In the genomic region with DNA sequence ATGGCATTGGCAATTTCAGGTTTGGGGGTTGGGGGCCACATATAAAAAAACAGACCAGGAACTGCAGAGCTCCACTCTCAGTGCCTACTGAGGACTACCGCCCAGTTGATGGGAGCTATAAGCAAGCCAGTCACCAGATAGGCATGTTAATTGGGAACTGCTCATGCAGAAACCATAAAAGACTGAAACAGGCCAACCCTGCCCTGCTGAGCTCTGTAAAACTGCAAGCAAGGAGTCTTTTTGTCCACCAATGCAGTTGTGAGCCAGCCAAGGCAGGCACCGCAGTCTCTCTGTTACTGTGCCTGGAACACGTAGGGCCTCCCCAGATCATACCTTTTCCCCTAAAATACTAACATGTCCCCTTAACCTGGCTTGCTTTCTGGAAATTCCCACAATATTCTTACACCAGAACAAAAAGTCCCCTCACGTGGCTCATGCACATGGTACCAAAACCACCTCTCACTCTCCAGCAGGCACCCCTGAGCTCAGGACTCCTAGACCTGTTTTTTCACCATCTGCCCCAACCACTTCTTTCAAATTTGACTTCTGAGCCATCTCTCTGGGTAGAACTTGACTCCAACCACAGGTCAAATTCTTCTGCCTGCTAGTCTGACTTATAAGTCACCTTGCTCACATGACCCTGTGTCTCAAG, we compare ENCODE assay signal across 15 mouse cellular contexts. TPM values are rescaled to one million over a fixed set of nuclear protein-coding genes. Genes with fewer than 3 reads are reported as not detected.
DNase-seq lines count a peak whose midpoint lies in the region; ATAC-seq and TF ChIP-seq lines count a peak whose summit lies in the region.
"Had no signal": no experiment of that assay in that cellular context is flagged by ENCODE, and none has a peak within 500 bp of the region (broad histone marks: within the 10 kb centered on the region; RNA-seq: fewer than 3 reads in every experiment).

No protein-coding gene starts in this region.

- no peak for TF ChIP-seq CTCF in hindbrain, postnatal 0 days (IDR thresholded peaks at IDR 0.05; ENCODE audit: low read depth)

- WGBS in neural tube, embryonic 12.5 days: 63% methylated on average over 4 of the region's 4 CpGs
- 69% methylated on average over 4 of the region's 4 CpGs for WGBS in neural tube, embryonic 15.5 days
- 80% methylated on average over 4 of the region's 4 CpGs for WGBS in intestine, embryonic 16.5 days
- 68% methylated on average over 4 of the region's 4 CpGs for WGBS in hindbrain, postnatal 0 days

- H3K27me3 ChIP-seq in neural tube, embryonic 12.5 days (replicated peaks): no peaks in the 10 kb centered on the region
- no peaks in the 10 kb centered on the region for H3K27me3 ChIP-seq in neural tube, embryonic 15.5 days (replicated peaks)
- H3K27me3 ChIP-seq in intestine, embryonic 16.5 days (replicated peaks; ENCODE audit: control insufficient read depth, insufficient read depth, low read length): no peaks in the 10 kb centered on the region
- H3K27me3 ChIP-seq in hindbrain, postnatal 0 days (ENCODE audit: insufficient read depth, low read length): no peaks in the 10 kb centered on the region
- H3K27me3 ChIP-seq: liver, embryonic 15.5 days had no signal

- no peaks in the 10 kb centered on the region for H3K9me3 ChIP-seq in neural tube, embryonic 12.5 days
- no peaks in the 10 kb centered on the region for H3K9me3 ChIP-seq in neural tube, embryonic 15.5 days (replicated peaks)
- H3K9me3 ChIP-seq in intestine, embryonic 16.5 days (ENCODE audit: control insufficient read depth, low read length): no peaks in the 10 kb centered on the region
- H3K9me3 ChIP-seq in hindbrain, postnatal 0 days (ENCODE audit: low read length): no peaks in the 10 kb centered on the region
- H3K9me3 ChIP-seq: liver, embryonic 15.5 days had no signal

- no peak overlapping the region for H3K4me2 ChIP-seq in neural tube, embryonic 12.5 days (replicated peaks)
- no peak overlapping the region for H3K4me2 ChIP-seq in neural tube, embryonic 15.5 days
- H3K4me2 ChIP-seq in intestine, embryonic 16.5 days (ENCODE audit: low read depth, low read length): 0 out of 2 replicates have a peak overlapping the region, but pooled peaks have one; percentile 34
- H3K4me2 ChIP-seq in hindbrain, postnatal 0 days (ENCODE audit: low read depth, low read length): no peak overlapping the region
- H3K4me2 ChIP-seq: heart, embryonic 11.5 days; liver, embryonic 15.5 days had no signal

- DNase-seq in kidney, postnatal 10 days: peak; percentile 45
- peak; percentile 69 for DNase-seq in retina, postnatal 1 day
- DNase-seq in thymus, postnatal 14 days: no peak
- no peak for DNase-seq in hindbrain, postnatal 0 days (ENCODE audit: low spot score)
- no peak for DNase-seq in gastrocnemius, adult 18-20 months (ENCODE audit: low spot score)
- DNase-seq: adrenal gland, postnatal 10 days; gastrocnemius, postnatal 25 days; lung, postnatal 4 days; thymus, postnatal 4 days had no signal

- no peaks in the 10 kb centered on the region for H3K4me1 ChIP-seq in neural tube, embryonic 12.5 days
- H3K4me1 ChIP-seq in neural tube, embryonic 15.5 days: no peaks in the 10 kb centered on the region
- H3K4me1 ChIP-seq in intestine, embryonic 16.5 days (ENCODE audit: control insufficient read depth, insufficient read depth, low read length): 0 out of 2 replicates have a peak, but pooled peaks cover 3% of the 10 kb centered on the region
- no peaks in the 10 kb centered on the region for H3K4me1 ChIP-seq in hindbrain, postnatal 0 days (ENCODE audit: insufficient read depth, low read length)
- H3K4me1 ChIP-seq: liver, embryonic 15.5 days had no signal

- no peak overlapping the region for H3K4me3 ChIP-seq in neural tube, embryonic 12.5 days
- no peak overlapping the region for H3K4me3 ChIP-seq in neural tube, embryonic 15.5 days (replicated peaks)
- no peak overlapping the region for H3K4me3 ChIP-seq in intestine, embryonic 16.5 days (ENCODE audit: low read length)
- no peak overlapping the region for H3K4me3 ChIP-seq in hindbrain, postnatal 0 days (ENCODE audit: low read length)
- H3K4me3 ChIP-seq: liver, embryonic 15.5 days had no signal

- no peak overlapping the region for H3K27ac ChIP-seq in neural tube, embryonic 12.5 days
- H3K27ac ChIP-seq in neural tube, embryonic 15.5 days (replicated peaks): no peak overlapping the region
- H3K27ac ChIP-seq in intestine, embryonic 16.5 days (ENCODE audit: low read length): peak overlapping the region; percentile 80
- no peak overlapping the region for H3K27ac ChIP-seq in hindbrain, postnatal 0 days
- H3K27ac ChIP-seq: liver, embryonic 15.5 days had no signal

- ATAC-seq in neural tube, embryonic 12.5 days (ENCODE audit: low FRiP score, low read depth): peak; percentile 37
- ATAC-seq in neural tube, embryonic 15.5 days (ENCODE audit: low FRiP score): no peak; the same call in 1 of the 2 replicates
- ATAC-seq in intestine, embryonic 16.5 days: peak; percentile 94
- ATAC-seq in hindbrain, postnatal 0 days: no peak; the same call in 1 of the 2 replicates
- ATAC-seq: midbrain, embryonic 16.5 days had no signal

- H3K36me3 ChIP-seq in neural tube, embryonic 12.5 days: no peaks in the 10 kb centered on the region
- H3K36me3 ChIP-seq in neural tube, embryonic 15.5 days: no peaks in the 10 kb centered on the region
- H3K36me3 ChIP-seq in intestine, embryonic 16.5 days (ENCODE audit: control insufficient read depth, insufficient read depth, low read length): no peaks in the 10 kb centered on the region
- no peaks in the 10 kb centered on the region for H3K36me3 ChIP-seq in hindbrain, postnatal 0 days (ENCODE audit: insufficient read depth, low read length)
- H3K36me3 ChIP-seq: liver, embryonic 15.5 days had no signal

- no peak overlapping the region for H3K9ac ChIP-seq in neural tube, embryonic 12.5 days
- H3K9ac ChIP-seq in neural tube, embryonic 15.5 days (replicated peaks): no peak overlapping the region
- H3K9ac ChIP-seq in intestine, embryonic 16.5 days (ENCODE audit: low read depth, low read length): no peak overlapping the region
- no peak overlapping the region for H3K9ac ChIP-seq in hindbrain, postnatal 0 days (replicated peaks; ENCODE audit: low read length)
- H3K9ac ChIP-seq: liver, embryonic 15.5 days had no signal

RNA-seq across cellular contexts. Expression of a gene that starts 32.5 kb away (rescaled TPM):
- 31.7 and 32.5 TPM in 2 replicates for polyA plus RNA-seq in neural tube, embryonic 12.5 days (2016; fragmentation: Nextera tagmentation; extraction: Ambion mirVana)
- polyA plus RNA-seq in neural tube, embryonic 15.5 days (2015; fragmentation: Nextera tagmentation; extraction: Ambion mirVana): 56.4 and 69.6 TPM in 2 replicates
- 31.1 and 34.9 TPM in 2 replicates for polyA plus RNA-seq in intestine, embryonic 16.5 days (2015; fragmentation: Nextera tagmentation; extraction: Ambion mirVana)
- 29.3 and 30.4 TPM in 2 replicates for total RNA-seq in hindbrain, postnatal 0 days (2014; rRNA removed)
- 53.6 and 54.1 TPM in 2 replicates for polyA plus RNA-seq in hindbrain, postnatal 0 days (2015; fragmentation: Nextera tagmentation; extraction: Ambion mirVana)
- total RNA-seq in gastrocnemius, adult 18-20 months (2021): 10 to 100 TPM; 23.1 to 29.2 TPM

Comparison
In these comparisons a context has a peak if more than half of its experiments do, and no peak if none do; other contexts are left out.
1. ATAC-seq: peak in neural tube, embryonic 12.5 days (single experiment) and intestine, embryonic 16.5 days (single experiment); none in neural tube, embryonic 15.5 days (single experiment) and hindbrain, postnatal 0 days (single experiment).
2. DNase-seq: peak in kidney, postnatal 10 days (single experiment) and retina, postnatal 1 day (single experiment); none in thymus, postnatal 14 days (single experiment), hindbrain, postnatal 0 days (single experiment) and gastrocnemius, adult 18-20 months (single experiment).